Mouse (Mus musculus) stomach, embryonic 15.5 days (tissue): ENCODE measurements around the gene Olfr819. TPM values are rescaled to one million over a fixed set of nuclear protein-coding genes. Genes with fewer than 3 reads are reported as not detected.
"Not testable (repeated sequence)": the region's sequence is repeated elsewhere in the genome, so short reads cannot be mapped to it uniquely, and the experiment has no call there.

ENCODE experiments used
- ATAC-seq: fragments of 200-750 bp; cut with Nextera tagmentation; 2 replicates; pipeline ENCODE4 v1.8.0; 2017; ENCODE audit warnings: low read depth, moderate number of reproducible peaks, moderate TSS enrichment; ENCODE audit not compliant: insufficient read depth, low FRiP score
- H3K27ac ChIP-seq: fragments of 300-500 bp; sonication (generic); 2 replicates; pipeline ENCODE4 v1.5.1; 2015; ENCODE audit warnings: mild to moderate bottlenecking, inconsistent platforms
- H3K27me3 ChIP-seq: fragments of 300-500 bp; sonication (generic); replicated peaks from 2 replicates; pipeline ENCODE4 v1.6.1; 2015; ENCODE audit warnings: inconsistent platforms
- H3K36me3 ChIP-seq: fragments of 300-500 bp; sonication (generic); 2 replicates; pipeline ENCODE4 v1.6.1; 2015; ENCODE audit warnings: inconsistent platforms
- H3K4me1 ChIP-seq: fragments of 300-500 bp; sonication (generic); 2 replicates; pipeline ENCODE4 v1.6.1; 2015; ENCODE audit warnings: inconsistent platforms
- H3K4me2 ChIP-seq: fragments of 300-500 bp; sonication (generic); 2 replicates; pipeline ENCODE4 v1.6.1; 2015; ENCODE audit warnings: mild to moderate bottlenecking, inconsistent platforms
- H3K4me3 ChIP-seq: fragments of 300-500 bp; sonication (generic); replicated peaks from 2 replicates; pipeline ENCODE4 v1.5.1; 2015; ENCODE audit warnings: inconsistent platforms
- H3K9ac ChIP-seq: fragments of 300-500 bp; sonication (generic); 2 replicates; pipeline ENCODE4 v1.6.1; 2015; ENCODE audit warnings: inconsistent platforms
- H3K9me3 ChIP-seq: fragments of 300-500 bp; sonication (generic); 2 replicates; pipeline ENCODE4 v1.6.1; 2016; ENCODE audit warnings: inconsistent platforms
- WGBS: fragments of 180-500 bp; shearing (Covaris S2); methylation state at CpG from one replicate; pipeline ENCODE4 v1.1.7; 2015; 5-methylcytosine and 5-hydroxymethylcytosine counted together
- polyA plus RNA-seq: library from polyadenylated mRNA; unstranded; fragments of >200 nt; fragmentation: Nextera tagmentation; extraction: Ambion mirVana; gene quantifications from 2 replicates; pipeline ENCODE4 v1.2.1, GENCODE M21; 2015

Gene Olfr819
- not detected in 2 replicates for polyA plus RNA-seq

DNA sequence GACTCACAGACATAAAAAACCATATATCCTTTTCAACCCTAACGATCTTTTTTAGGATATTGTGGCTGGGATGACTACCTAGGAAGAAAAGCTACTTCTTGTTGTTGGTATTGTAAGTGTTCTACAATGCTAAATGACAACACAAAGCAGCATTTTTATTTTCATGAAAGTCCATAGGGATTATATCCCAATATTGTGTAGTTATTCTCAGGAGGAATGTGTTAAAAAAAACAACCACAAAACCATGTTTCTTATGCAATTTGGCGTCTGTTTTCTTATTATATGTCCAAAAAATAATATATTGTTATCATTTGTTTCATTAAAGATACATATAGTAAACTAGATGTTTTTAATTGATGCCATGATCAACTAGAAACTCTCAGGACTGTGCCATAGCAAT is at the start of gene Olfr819:
Gene Olfr819, minus strand, starts transcription at position 101 of the 400 bp plus-strand sequence.
- H3K36me3 ChIP-seq, H3K4me2 ChIP-seq, H3K4me3 ChIP-seq, H3K9me3 ChIP-seq, H3K9ac ChIP-seq, H3K4me1 ChIP-seq, H3K27me3 ChIP-seq, ATAC-seq, H3K27ac ChIP-seq: not testable (repeated sequence)
- 77% methylated on average over 2 of the region's 2 CpGs for WGBS

DNA sequence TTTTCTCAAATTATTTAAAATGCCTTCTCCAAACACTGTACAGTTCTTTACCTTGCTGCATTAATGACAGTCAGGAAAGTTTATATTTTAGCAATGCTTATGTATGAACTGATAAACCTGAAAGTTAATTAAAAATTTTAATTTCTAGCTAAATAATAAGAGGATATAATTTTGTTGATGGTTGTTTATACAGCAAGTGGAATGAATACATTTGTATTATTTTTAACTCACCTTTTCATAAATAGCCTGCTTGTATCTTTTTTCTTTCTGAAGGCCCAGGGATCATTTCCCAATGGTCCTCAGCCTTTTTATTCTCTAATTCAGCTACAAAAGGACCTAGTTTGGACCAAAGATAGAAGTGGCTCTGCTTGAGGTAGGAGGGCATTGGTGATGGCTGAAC is 45.3 kb upstream of the Olfr819 start, which contains the start of gene Olfr820:
Gene Olfr820, plus strand, starts transcription at position 301 of the 400 bp plus-strand sequence.
- Histone ChIP-seq H3K27ac (no peak within 1 kb of the TSS), H3K4me1 (no peaks in the 10 kb centered on the region), H3K27me3 (no peaks in the 10 kb centered on the region), H3K4me3 (no peak within 1 kb of the TSS), H3K36me3 (no peaks in the 10 kb centered on the region), H3K9ac (no peak within 1 kb of the TSS), H3K9me3 (no peaks in the 10 kb centered on the region), H3K4me2 (no peak within 1 kb of the TSS)
- ATAC-seq: no peak

DNA sequence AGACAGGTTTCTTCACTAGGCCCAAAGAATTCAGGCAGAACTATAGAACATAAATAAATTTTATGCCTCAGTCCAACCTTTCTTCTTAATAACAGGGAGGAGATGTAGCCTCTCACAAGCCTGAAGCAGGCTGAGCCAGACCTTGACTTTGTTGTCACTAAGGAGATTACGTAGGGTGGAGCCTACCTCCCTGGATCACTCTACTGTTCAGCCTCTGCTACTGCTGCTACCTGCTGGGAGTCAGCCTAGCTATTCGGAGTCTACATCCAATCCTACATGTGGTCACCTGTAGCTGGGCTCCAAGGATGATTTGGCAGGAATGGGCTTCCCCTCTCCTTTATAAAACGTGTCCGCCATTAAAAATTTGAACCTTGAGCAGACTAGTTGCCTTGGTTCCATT is 38.3 kb upstream of the Olfr819 start:
- not testable (repeated sequence) for H3K4me2 ChIP-seq, ATAC-seq, H3K27me3 ChIP-seq, H3K9ac ChIP-seq, H3K36me3 ChIP-seq, H3K9me3 ChIP-seq, H3K4me3 ChIP-seq, H3K27ac ChIP-seq, H3K4me1 ChIP-seq
- 86% methylated on average over 4 of the region's 4 CpGs for WGBS

DNA sequence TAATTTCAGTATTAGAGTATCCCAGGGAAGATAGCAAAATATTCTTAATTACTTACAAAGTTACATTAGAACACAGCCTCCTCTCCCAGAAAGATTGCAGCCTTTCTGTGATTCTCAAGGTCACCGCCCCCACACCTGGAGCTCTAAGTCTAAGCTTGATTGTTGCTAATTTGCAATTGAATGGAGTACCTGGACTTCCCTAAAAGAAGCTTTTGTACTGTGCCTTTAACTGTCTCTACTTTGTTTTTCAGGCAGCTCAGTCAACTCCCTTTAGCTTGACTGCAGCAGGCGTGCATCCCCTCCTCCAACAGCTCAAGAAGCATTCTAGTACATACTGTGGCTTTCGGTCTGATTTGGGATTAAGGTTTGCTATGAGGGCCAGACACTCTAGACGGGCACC is 37.0 kb upstream of the Olfr819 start:
- not testable (repeated sequence) for H3K9me3 ChIP-seq, H3K4me1 ChIP-seq, H3K4me3 ChIP-seq, H3K27me3 ChIP-seq, H3K36me3 ChIP-seq, H3K4me2 ChIP-seq, H3K9ac ChIP-seq, H3K27ac ChIP-seq, ATAC-seq
- WGBS: 86% methylated on average over 4 of the region's 4 CpGs

DNA sequence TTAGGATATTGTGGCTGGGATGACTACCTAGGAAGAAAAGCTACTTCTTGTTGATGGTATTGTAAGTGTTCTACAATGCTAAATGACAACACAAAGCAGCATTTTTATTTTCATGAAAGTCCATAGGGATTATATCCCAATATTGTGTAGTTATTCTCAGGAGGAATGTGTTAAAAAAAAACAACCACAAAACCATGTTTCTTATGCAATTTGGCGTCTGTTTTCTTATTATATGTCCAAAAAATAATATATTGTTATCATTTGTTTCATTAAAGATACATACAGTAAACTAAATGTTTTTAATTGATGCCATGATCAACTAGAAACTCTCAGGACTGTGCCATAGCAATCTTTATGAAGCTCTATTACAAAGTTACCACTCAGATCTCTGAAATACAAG is 17.9 kb upstream of the Olfr819 start, which contains the start of gene Gm10310:
Gene Gm10310, minus strand, starts transcription at position 101 of the 400 bp plus-strand sequence.
- WGBS: no CpG with 5 or more reads among the region's 1 CpGs
- ATAC-seq: not testable (repeated sequence)

DNA sequence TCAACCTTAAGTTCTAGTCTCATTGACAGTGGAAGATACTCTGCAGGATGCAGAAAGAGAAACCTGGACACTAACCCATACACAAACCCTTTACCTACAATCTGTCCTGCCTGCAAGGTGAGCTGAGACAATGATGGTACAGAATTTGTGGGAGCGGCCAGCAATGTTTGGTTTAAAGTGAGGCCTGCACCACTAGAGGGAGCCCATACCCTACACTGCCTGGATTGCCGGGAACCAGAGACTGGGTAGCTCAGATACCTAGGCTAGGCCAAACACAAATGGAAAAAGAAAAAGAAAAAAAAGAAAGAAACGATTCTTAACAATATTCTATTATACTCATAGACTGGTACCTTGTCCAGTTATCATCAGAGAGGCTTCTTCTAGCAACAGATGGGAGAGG is 14.8 kb upstream of the Olfr819 start:
- ATAC-seq, H3K4me1 ChIP-seq, H3K9ac ChIP-seq, H3K9me3 ChIP-seq, H3K27ac ChIP-seq, H3K27me3 ChIP-seq, H3K36me3 ChIP-seq, H3K4me2 ChIP-seq, H3K4me3 ChIP-seq: not testable (repeated sequence)
- no CpG with 5 or more reads among the region's 3 CpGs for WGBS

More for the DNA sequence above, 17.9 kb upstream of the Olfr819 start, which contains the start of gene Gm10310:
- H3K9me3 ChIP-seq, H3K4me2 ChIP-seq, H3K4me3 ChIP-seq, H3K27ac ChIP-seq, H3K27me3 ChIP-seq, H3K36me3 ChIP-seq, H3K9ac ChIP-seq, H3K4me1 ChIP-seq: not testable (repeated sequence)

DNA sequence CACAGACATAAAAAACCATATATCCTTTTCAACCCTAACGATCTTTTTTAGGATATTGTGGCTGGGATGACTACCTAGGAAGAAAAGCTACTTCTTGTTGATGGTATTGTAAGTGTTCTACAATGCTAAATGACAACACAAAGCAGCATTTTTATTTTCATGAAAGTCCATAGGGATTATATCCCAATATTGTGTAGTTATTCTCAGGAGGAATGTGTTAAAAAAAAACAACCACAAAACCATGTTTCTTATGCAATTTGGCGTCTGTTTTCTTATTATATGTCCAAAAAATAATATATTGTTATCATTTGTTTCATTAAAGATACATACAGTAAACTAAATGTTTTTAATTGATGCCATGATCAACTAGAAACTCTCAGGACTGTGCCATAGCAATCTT is 9.0 kb upstream of the Olfr819 start, which contains the start of gene Olfr247:
Gene Olfr247, minus strand, starts transcription at position 101 of the 400 bp plus-strand sequence.
- not testable (repeated sequence) for H3K36me3 ChIP-seq, H3K27ac ChIP-seq, H3K27me3 ChIP-seq, H3K9ac ChIP-seq, H3K9me3 ChIP-seq, H3K4me1 ChIP-seq, ATAC-seq, H3K4me3 ChIP-seq, H3K4me2 ChIP-seq
- no CpG with 5 or more reads among the region's 2 CpGs for WGBS

DNA sequence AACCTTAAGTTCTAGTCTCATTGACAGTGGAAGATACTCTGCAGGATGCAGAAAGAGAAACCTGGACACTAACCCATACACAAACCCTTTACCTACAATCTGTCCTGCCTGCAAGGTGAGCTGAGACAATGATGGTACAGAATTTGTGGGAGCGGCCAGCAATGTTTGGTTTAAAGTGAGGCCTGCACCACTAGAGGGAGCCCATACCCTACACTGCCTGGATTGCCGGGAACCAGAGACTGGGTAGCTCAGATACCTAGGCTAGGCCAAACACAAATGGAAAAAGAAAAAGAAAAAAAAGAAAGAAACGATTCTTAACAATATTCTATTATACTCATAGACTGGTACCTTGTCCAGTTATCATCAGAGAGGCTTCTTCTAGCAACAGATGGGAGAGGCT is 5.9 kb upstream of the Olfr819 start:
- H3K9me3 ChIP-seq, ATAC-seq, H3K4me3 ChIP-seq, H3K27me3 ChIP-seq, H3K4me1 ChIP-seq, H3K4me2 ChIP-seq, H3K36me3 ChIP-seq, H3K9ac ChIP-seq, H3K27ac ChIP-seq: not testable (repeated sequence)
- WGBS: no CpG with 5 or more reads among the region's 3 CpGs

DNA sequence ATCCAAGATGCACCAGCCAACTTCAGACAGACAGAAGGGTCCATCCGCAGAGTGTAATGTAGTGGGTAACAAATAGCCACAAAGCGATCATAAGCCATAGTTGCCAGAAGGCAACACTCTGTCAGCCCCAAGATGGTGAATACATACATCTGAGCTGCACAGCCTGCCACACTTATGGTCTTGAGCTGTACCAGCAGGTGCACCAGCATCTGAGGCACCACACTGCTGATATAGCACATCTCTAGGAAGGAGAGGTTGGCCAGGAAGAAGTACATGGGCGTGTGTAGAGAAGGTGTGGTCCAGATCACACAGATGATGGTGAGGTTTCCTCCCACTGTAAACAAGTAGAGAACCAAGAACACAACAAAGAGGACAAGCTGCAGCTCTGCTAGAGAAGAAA is 834 bp downstream of the Olfr819 start:
- not testable (repeated sequence) for H3K4me2 ChIP-seq, H3K9ac ChIP-seq, H3K27me3 ChIP-seq, H3K27ac ChIP-seq, H3K4me1 ChIP-seq, H3K9me3 ChIP-seq, H3K36me3 ChIP-seq, ATAC-seq, H3K4me3 ChIP-seq
- WGBS: 97% methylated on average over 2 of the region's 3 CpGs

DNA sequence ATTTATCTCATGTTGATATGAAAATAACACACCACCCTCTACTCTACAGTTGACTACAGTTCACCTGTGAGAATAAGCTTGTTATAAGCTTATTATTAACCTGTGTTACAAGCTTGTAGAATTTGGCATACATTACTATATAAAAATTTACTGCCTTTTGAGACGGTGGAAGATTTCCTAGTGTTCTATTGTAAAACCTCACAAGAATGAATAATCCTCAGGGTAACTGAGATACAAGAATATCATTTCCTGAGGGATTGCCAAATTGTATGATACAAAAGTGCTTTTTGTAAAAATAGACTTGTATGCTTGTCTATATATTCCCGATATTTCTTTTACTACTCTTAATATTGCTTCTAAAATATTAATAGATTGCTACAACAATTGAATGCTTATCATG is 18.1 kb downstream of the Olfr819 start, which contains the start of gene Olfr818:
Gene Olfr818, minus strand, starts transcription at position 101 of the 400 bp plus-strand sequence.
- Histone ChIP-seq H3K36me3 (no peaks in the 10 kb centered on the region), H3K27ac (no peak within 1 kb of the TSS), H3K9me3 (no peaks in the 10 kb centered on the region), H3K9ac (no peak within 1 kb of the TSS), H3K27me3 (no peaks in the 10 kb centered on the region), H3K4me2 (no peak within 1 kb of the TSS), H3K4me1 (no peaks in the 10 kb centered on the region), H3K4me3 (no peak within 1 kb of the TSS)
- 93% methylated on average over 2 of the region's 2 CpGs for WGBS
- no peak for ATAC-seq

DNA sequence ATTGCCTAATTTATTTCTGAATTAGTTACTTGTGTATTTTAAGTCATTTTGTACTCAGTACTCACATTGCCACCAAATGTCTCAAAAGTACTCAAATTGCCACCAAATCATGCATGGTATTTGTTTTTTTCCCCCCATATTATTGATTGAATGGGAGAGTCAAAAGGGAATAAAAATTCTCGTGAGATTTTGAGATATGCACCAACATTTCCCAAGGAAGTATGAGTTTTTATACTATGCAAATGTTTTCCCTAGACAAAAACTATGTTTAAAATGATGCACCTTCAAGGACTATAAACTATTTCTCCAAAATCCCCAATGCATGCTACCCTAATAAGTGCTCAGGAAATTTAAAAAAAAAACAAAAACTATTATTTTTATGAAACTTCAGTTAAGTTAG is 51.6 kb downstream of the Olfr819 start, which contains the start of gene Olfr816:
Gene Olfr816, minus strand, starts transcription at position 101 of the 400 bp plus-strand sequence.
- Histone ChIP-seq H3K4me3 (no peak within 1 kb of the TSS), H3K9ac (no peak within 1 kb of the TSS), H3K27ac (no peak within 1 kb of the TSS), H3K4me2 (no peak within 1 kb of the TSS), H3K4me1 (no peaks in the 10 kb centered on the region), H3K9me3 (no peaks in the 10 kb centered on the region), H3K36me3 (no peaks in the 10 kb centered on the region), H3K27me3 (no peaks in the 10 kb centered on the region)
- 57% methylated on average over 1 of the region's 1 CpGs for WGBS
- no peak for ATAC-seq
